Mouse (Mus musculus) liver, embryonic 13.5 days (tissue): ENCODE data around the gene Tmem252. TPM values are rescaled to one million over a fixed set of nuclear protein-coding genes. Genes with fewer than 3 reads are reported as not detected.

Experiments
- ATAC-seq: fragments of 200-750 bp; cut with Nextera tagmentation; 2 replicates; pipeline ENCODE4 v1.8.0; 2017; ENCODE audit warnings: low read depth, mild to moderate bottlenecking, moderate number of reproducible peaks, moderate library complexity
- DNase-seq: peaks from one replicate; pipeline ENCODE4 v3.0.0; 2022
- H3K27ac ChIP-seq: fragments of 300-500 bp; sonication (generic); 2 replicates; pipeline ENCODE4 v1.5.1; 2015; ENCODE audit warnings: moderate library complexity, mild to moderate bottlenecking, inconsistent platforms
- H3K27me3 ChIP-seq: fragments of 300-500 bp; sonication (generic); 2 replicates; pipeline ENCODE4 v1.6.1; 2015; ENCODE audit warnings: mild to moderate bottlenecking, inconsistent platforms
- H3K36me3 ChIP-seq: fragments of 300-500 bp; sonication (generic); 2 replicates; pipeline ENCODE4 v1.6.1; 2015; ENCODE audit warnings: mild to moderate bottlenecking, inconsistent platforms
- H3K4me1 ChIP-seq: fragments of 300-500 bp; sonication (generic); replicated peaks from 2 replicates; pipeline ENCODE4 v1.6.1; 2015; ENCODE audit warnings: inconsistent platforms
- H3K4me2 ChIP-seq: fragments of 300-500 bp; sonication (generic); 2 replicates; pipeline ENCODE4 v1.6.1; 2015; ENCODE audit warnings: inconsistent platforms, mild to moderate bottlenecking, moderate library complexity
- H3K4me3 ChIP-seq: fragments of 300-500 bp; sonication (generic); replicated peaks from 2 replicates; pipeline ENCODE4 v1.5.1; 2015; ENCODE audit warnings: mild to moderate bottlenecking, inconsistent platforms
- H3K9ac ChIP-seq: fragments of 300-500 bp; sonication (generic); 2 replicates; pipeline ENCODE4 v1.6.1; 2015; ENCODE audit warnings: mild to moderate bottlenecking, inconsistent platforms
- H3K9me3 ChIP-seq: fragments of 300-500 bp; sonication (generic); replicated peaks from 2 replicates; pipeline ENCODE4 v1.6.1; 2016; ENCODE audit warnings: inconsistent platforms
- WGBS: fragments of 180-500 bp; shearing (Covaris S2); methylation state at CpG from one replicate; pipeline ENCODE4 v1.1.7; 2015; ENCODE audit not compliant: insufficient replicate concordance; 5-methylcytosine and 5-hydroxymethylcytosine counted together
- polyA plus RNA-seq: library from polyadenylated mRNA; unstranded; fragments of >200 nt; fragmentation: Nextera tagmentation; extraction: Ambion mirVana; gene quantifications from 2 replicates; pipeline ENCODE4 v1.2.1, GENCODE M21; 2015

The Tmem252 gene
- polyA plus RNA-seq: 0.14 and 0.18 TPM in 2 replicates

- no peaks in the 10 kb centered on the region for H3K27me3 ChIP-seq
- H3K4me1 ChIP-seq: no peaks in the 10 kb centered on the region
- ATAC-seq (no peak), DNase-seq (no peak)
- no peak within 1 kb of the TSS for H3K27ac ChIP-seq
- no peaks in the 10 kb centered on the region for H3K36me3 ChIP-seq
- H3K9me3 ChIP-seq: no peaks in the 10 kb centered on the region
- no peak within 1 kb of the TSS for H3K9ac ChIP-seq
- no peak within 1 kb of the TSS for H3K4me2 ChIP-seq
- H3K4me3 ChIP-seq: no peak within 1 kb of the TSS
- 37% methylated on average over 4 of the region's 4 CpGs for WGBS
These were observed at the start of gene Tmem252 for GRCm38 (mm10) chr19:24673762-24674161. TSS of gene Tmem252 (plus strand) at chr19:24674008.

DNA sequence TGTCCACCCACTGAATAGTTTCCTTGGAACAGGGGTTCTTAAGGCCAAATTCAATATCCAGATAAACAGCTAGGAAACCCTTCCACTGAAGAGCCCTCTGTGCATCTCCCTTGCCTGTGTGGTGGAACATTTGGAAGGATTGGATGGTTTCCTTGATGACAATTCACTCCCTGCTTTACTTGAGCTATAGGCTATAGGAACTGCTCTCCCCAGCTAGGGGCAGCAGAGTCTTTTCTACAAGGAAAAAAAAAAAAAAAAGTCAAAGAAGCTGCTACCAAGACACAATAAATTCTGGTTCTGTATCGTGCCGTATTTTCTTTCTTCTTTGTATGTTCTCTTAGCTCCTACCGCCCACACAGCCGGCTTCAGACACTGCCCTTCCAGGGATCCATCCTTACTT is 45.8 kb upstream of the Tmem252 start:
- Histone ChIP-seq H3K27ac (no peak overlapping the region), H3K9ac (no peak overlapping the region), H3K9me3 (no peaks in the 10 kb centered on the region), H3K4me1 (no peaks in the 10 kb centered on the region), H3K4me3 (no peak overlapping the region), H3K27me3 (no peaks in the 10 kb centered on the region), H3K4me2 (no peak overlapping the region), H3K36me3 (no peaks in the 10 kb centered on the region)
- ATAC-seq (no peak), DNase-seq (no peak)
- WGBS: 69% methylated on average over 4 of the region's 4 CpGs

DNA sequence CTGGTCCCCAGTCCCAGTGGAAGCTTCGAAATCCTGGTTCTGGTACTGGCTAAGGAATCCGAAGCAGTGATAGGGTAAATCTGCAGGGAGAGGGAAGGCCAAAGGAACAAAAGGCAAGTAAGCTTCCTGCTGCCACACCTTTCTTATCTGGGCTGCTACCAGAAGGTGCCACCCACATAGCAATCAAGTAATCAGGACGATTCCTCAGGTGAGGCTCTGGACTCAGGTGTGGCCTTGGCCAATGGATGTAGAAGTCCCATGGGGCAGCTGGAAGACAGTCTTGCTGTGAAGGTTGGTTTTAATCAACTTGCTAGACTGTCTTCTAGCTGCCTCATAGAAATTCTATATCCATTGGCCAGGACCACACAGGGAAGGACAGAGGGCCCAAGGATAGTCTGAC is 40.8 kb upstream of the Tmem252 start:
- no peaks in the 10 kb centered on the region for H3K27me3 ChIP-seq
- H3K27ac ChIP-seq: no peak overlapping the region
- H3K9me3 ChIP-seq: no peaks in the 10 kb centered on the region
- H3K9ac ChIP-seq: no peak overlapping the region
- no peaks in the 10 kb centered on the region for H3K36me3 ChIP-seq
- DNase-seq (no peak), ATAC-seq (no peak)
- no peak overlapping the region for H3K4me3 ChIP-seq
- 39% methylated on average over 3 of the region's 3 CpGs for WGBS
- no peak overlapping the region for H3K4me2 ChIP-seq
- no peaks in the 10 kb centered on the region for H3K4me1 ChIP-seq

GRCm38 (mm10) chr19:24634602-24635001 is 39.2 kb upstream of the Tmem252 start:
- ATAC-seq: no peak
- H3K4me2 ChIP-seq: no peak overlapping the region
- no peak overlapping the region for H3K27ac ChIP-seq
- H3K36me3 ChIP-seq: no peaks in the 10 kb centered on the region
- no peak overlapping the region for H3K9ac ChIP-seq
- peak; percentile 24 for DNase-seq
- no peak overlapping the region for H3K4me3 ChIP-seq
- H3K4me1 ChIP-seq: no peaks in the 10 kb centered on the region
- no peaks in the 10 kb centered on the region for H3K27me3 ChIP-seq
- WGBS: 5% methylated on average over 7 of the region's 7 CpGs
- H3K9me3 ChIP-seq: no peaks in the 10 kb centered on the region

DNA sequence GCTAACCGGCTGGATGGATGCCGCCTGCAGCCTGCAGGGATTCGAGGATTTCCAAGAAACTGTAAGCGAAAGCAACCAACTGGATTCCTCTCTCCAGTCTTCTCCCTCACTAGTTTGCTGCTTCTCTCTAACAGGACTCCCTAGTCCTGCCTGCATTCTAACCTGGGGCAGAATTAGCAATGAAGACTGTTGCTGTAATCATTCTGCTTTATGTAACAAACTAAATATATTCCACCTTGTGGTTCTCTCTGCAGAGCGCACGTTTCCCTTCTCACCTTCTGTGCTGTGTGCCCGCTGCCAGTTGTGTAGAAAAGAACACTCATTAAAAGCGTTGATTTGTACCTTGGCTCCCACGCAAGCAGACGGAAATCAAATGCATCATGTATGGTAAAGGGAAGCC is 37.2 kb upstream of the Tmem252 start:
- ATAC-seq (no peak), DNase-seq (no peak)
- Histone ChIP-seq H3K4me1 (no peaks in the 10 kb centered on the region), H3K27ac (no peak overlapping the region), H3K36me3 (no peaks in the 10 kb centered on the region), H3K27me3 (no peaks in the 10 kb centered on the region), H3K4me3 (no peak overlapping the region), H3K9me3 (no peaks in the 10 kb centered on the region), H3K9ac (no peak overlapping the region), H3K4me2 (no peak overlapping the region)
- WGBS: 65% methylated on average over 10 of the region's 10 CpGs

DNA sequence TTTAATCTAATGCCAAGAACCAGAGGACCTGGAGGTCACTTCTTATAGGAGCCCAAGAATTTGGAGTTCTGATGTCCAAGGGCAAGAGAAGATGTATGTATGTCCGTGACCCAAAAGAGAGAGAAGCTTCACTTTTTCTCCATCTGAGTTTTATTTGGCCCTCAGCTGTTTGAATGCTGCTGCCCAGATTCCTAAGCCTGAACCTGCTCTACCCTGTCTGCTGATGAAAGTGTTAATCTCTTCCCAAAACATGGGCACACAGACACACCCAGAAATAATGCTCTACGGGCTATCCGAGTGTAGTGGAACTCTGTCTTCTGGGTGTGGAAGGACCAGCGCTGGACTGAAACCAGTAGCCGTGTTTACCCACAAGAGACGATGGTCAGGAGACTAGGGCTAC is 35.8 kb upstream of the Tmem252 start:
- no peaks in the 10 kb centered on the region for H3K9me3 ChIP-seq
- no peak overlapping the region for H3K4me3 ChIP-seq
- H3K36me3 ChIP-seq: no peaks in the 10 kb centered on the region
- no peak overlapping the region for H3K9ac ChIP-seq
- H3K27me3 ChIP-seq: no peaks in the 10 kb centered on the region
- no peak overlapping the region for H3K27ac ChIP-seq
- no peaks in the 10 kb centered on the region for H3K4me1 ChIP-seq
- H3K4me2 ChIP-seq: no peak overlapping the region
- DNase-seq (no peak), ATAC-seq (no peak)
- 74% methylated on average over 6 of the region's 6 CpGs for WGBS

GRCm38 (mm10) chr19:24640982-24641381 is 32.8 kb upstream of the Tmem252 start:
- Histone ChIP-seq H3K9ac (no peak overlapping the region), H3K4me3 (no peak overlapping the region), H3K27ac (no peak overlapping the region), H3K36me3 (no peaks in the 10 kb centered on the region), H3K27me3 (no peaks in the 10 kb centered on the region), H3K4me1 (no peaks in the 10 kb centered on the region), H3K4me2 (no peak overlapping the region), H3K9me3 (no peaks in the 10 kb centered on the region)
- 67% methylated on average over 6 of the region's 6 CpGs for WGBS
- ATAC-seq: no peak
- DNase-seq: no peak

- Histone ChIP-seq H3K27ac (no peak overlapping the region), H3K9me3 (no peaks in the 10 kb centered on the region), H3K36me3 (no peaks in the 10 kb centered on the region), H3K4me2 (no peak overlapping the region), H3K4me1 (no peaks in the 10 kb centered on the region), H3K4me3 (no peak overlapping the region), H3K27me3 (no peaks in the 10 kb centered on the region), H3K9ac (no peak overlapping the region)
- no peak for DNase-seq
- no peak for ATAC-seq
- WGBS: 62% methylated on average over 10 of the region's 10 CpGs
These were observed 28.8 kb upstream of the Tmem252 start for GRCm38 (mm10) chr19:24644971-24645370.

DNA sequence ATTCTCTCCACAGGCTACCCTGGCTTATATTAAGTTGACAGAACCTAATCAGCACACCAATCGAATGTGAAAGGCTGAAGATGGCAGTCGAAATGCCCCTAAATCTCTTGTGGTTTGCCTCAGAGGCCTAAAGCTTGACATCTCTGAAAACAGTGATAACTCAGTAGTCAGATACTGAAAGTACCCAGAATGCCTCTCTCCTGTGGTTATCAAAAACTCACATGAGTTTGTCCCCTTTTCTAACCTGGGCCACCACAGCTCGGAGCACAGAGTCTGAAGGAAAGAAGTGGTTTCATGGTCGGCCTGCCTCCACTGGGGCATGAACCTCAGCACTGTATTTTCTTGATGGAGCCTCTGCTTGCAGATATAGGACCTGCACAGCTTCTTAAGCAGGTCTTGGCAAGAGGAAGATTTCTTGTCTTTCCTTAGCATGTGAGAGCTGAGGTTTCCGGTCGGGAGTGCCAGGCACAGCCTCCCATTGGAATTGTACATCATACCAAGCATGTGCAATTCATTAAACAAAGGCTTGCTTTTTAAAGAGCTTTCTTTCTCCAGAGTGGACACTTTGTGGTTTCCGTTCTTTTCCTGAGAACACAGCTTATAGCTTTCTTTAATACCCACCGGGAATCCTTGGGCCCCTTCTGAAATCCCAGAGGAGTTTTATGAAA is 27.5 kb upstream of the Tmem252 start:
- H3K4me2 ChIP-seq: no peak overlapping the region
- H3K9ac ChIP-seq: no peak overlapping the region
- no peaks in the 10 kb centered on the region for H3K27me3 ChIP-seq
- ATAC-seq (no peak), DNase-seq (no peak)
- WGBS: 51% methylated on average over 8 of the region's 8 CpGs
- H3K36me3 ChIP-seq: no peaks in the 10 kb centered on the region
- no peaks in the 10 kb centered on the region for H3K4me1 ChIP-seq
- H3K27ac ChIP-seq: no peak overlapping the region
- no peak overlapping the region for H3K4me3 ChIP-seq
- H3K9me3 ChIP-seq: no peaks in the 10 kb centered on the region

GRCm38 (mm10) chr19:24648016-24648415 is 25.8 kb upstream of the Tmem252 start:
- no peak overlapping the region for H3K9ac ChIP-seq
- no peak overlapping the region for H3K4me2 ChIP-seq
- no peaks in the 10 kb centered on the region for H3K4me1 ChIP-seq
- ATAC-seq (no peak), DNase-seq (no peak)
- H3K27ac ChIP-seq: no peak overlapping the region
- no peaks in the 10 kb centered on the region for H3K36me3 ChIP-seq
- no peaks in the 10 kb centered on the region for H3K27me3 ChIP-seq
- no peak overlapping the region for H3K4me3 ChIP-seq
- WGBS: 65% methylated on average over 8 of the region's 8 CpGs
- no peaks in the 10 kb centered on the region for H3K9me3 ChIP-seq

- H3K9ac ChIP-seq: no peak overlapping the region
- H3K27ac ChIP-seq: no peak overlapping the region
- DNase-seq (no peak), ATAC-seq (no peak)
- no peaks in the 10 kb centered on the region for H3K4me1 ChIP-seq
- no peaks in the 10 kb centered on the region for H3K36me3 ChIP-seq
- no peaks in the 10 kb centered on the region for H3K9me3 ChIP-seq
- H3K27me3 ChIP-seq: no peaks in the 10 kb centered on the region
- 67% methylated on average over 8 of the region's 8 CpGs for WGBS
- H3K4me2 ChIP-seq: no peak overlapping the region
- no peak overlapping the region for H3K4me3 ChIP-seq
These were observed 23.4 kb upstream of the Tmem252 start for GRCm38 (mm10) chr19:24650428-24650827.

- H3K36me3 ChIP-seq: no peaks in the 10 kb centered on the region
- H3K27ac ChIP-seq: no peak overlapping the region
- DNase-seq (no peak), ATAC-seq (no peak)
- H3K9me3 ChIP-seq: no peaks in the 10 kb centered on the region
- WGBS: 41% methylated on average over 2 of the region's 2 CpGs
- H3K4me1 ChIP-seq: no peaks in the 10 kb centered on the region
- no peaks in the 10 kb centered on the region for H3K27me3 ChIP-seq
- no peak overlapping the region for H3K9ac ChIP-seq
- H3K4me3 ChIP-seq: no peak overlapping the region
- no peak overlapping the region for H3K4me2 ChIP-seq
These were observed 22.2 kb upstream of the Tmem252 start for GRCm38 (mm10) chr19:24651595-24651994.
